Mouse (Mus musculus) testis, adult 2 months (tissue): Measurements from ENCODE around the gene Stxbp5.

ENCODE experiments used
- CTCF ChIP-seq: fragments of 200-500 bp; IDR thresholded peaks from 2 replicates; pipeline ENCODE4 v1.5.1; 2012; ENCODE audit warnings: low read depth, mild to moderate bottlenecking, inconsistent platforms, low read length, moderate library complexity; ENCODE audit not compliant: control insufficient read depth, insufficient read depth, insufficient replicate concordance
- POLR2A ChIP-seq: fragments of 200-500 bp; IDR thresholded peaks from 2 replicates; pipeline ENCODE4 v1.6.1; 2012; ENCODE audit warnings: low read depth, mild to moderate bottlenecking, inconsistent platforms, low read length, moderate library complexity; ENCODE audit not compliant: control insufficient read depth

DNA sequence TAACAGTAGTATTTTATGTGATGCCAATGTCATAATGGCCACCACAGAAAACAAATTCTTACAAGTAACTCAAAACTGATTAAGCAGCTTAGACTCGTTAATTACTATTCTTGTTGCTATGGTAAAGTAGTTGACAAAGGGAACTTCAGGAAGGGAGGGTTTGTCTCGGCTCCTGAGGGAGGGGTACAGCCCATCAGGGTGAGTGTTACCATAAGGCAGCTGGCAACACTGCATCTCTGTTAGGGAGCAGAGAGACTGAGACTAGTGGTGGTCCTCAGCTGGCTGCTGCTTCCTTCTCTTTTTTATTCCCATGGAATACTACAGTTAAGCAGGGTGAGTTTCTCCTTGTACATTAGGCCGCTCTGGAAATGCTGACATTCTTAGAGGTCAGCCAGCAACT lies 95.5 kb downstream of the Stxbp5 start:
- no peak for TF ChIP-seq POLR2A
- TF ChIP-seq CTCF, result no peak
